Comparison of ENCODE assay signal across 29 mouse cellular contexts in the genomic region with DNA sequence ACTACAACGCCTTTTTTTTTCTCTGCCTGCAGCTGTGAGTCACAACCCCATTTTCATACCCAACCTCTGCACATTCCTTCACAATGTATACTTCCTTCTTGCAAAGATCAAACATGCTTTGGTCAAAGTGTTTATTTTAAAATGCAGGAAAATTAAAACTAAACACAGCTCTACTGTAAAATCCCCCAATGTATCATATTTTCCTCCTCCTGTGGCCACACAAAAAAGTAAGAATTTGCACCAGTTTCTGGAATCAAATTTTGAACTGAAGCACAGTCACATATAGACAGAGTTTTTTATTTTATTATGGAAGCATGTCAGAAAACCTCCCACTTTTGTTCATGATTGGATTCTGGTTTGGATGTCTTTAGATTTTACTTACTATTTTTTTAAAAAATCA. TPM values are rescaled to one million over a fixed set of nuclear protein-coding genes. Genes with fewer than 3 reads are reported as not detected.
DNase-seq lines count a peak whose midpoint lies in the region; ATAC-seq and TF ChIP-seq lines count a peak whose summit lies in the region.
"Had no signal": no experiment of that assay in that cellular context is flagged by ENCODE, and none has a peak within 500 bp of the region (broad histone marks: within the 10 kb centered on the region; RNA-seq: fewer than 3 reads in every experiment).

No protein-coding gene starts in this region.

- H3K27ac ChIP-seq in cerebellum, adult 2 months (ENCODE audit: insufficient read depth, low read length), result peak overlapping the region; percentile 73; the same call in 1 of the 2 replicates
- H3K27ac ChIP-seq in hindbrain, embryonic 11.5 days (ENCODE audit: low read depth, low read length), result no peak overlapping the region
- H3K27ac ChIP-seq in hindbrain, embryonic 13.5 days, result no peak overlapping the region
- H3K27ac ChIP-seq in midbrain, embryonic 11.5 days (ENCODE audit: low read depth, low read length), result no peak overlapping the region
- H3K27ac ChIP-seq in midbrain, postnatal 0 days (ENCODE audit: low read depth, low read length), result no peak overlapping the region
- H3K27ac ChIP-seq: embryonic facial prominence, embryonic 12.5 days; intestine, embryonic 15.5 days; liver, embryonic 13.5 days; stomach, embryonic 15.5 days had no signal

- no peak overlapping the region for H3K4me2 ChIP-seq in hindbrain, embryonic 11.5 days (replicated peaks; ENCODE audit: low read depth, low read length)
- no peak overlapping the region for H3K4me2 ChIP-seq in hindbrain, embryonic 13.5 days
- H3K4me2 ChIP-seq in midbrain, embryonic 11.5 days, result no peak overlapping the region
- H3K4me2 ChIP-seq in midbrain, postnatal 0 days (ENCODE audit: low read depth, low read length, poor library complexity, severe bottlenecking), result no peak overlapping the region
- H3K4me2 ChIP-seq: embryonic facial prominence, embryonic 12.5 days; heart, embryonic 11.5 days; intestine, embryonic 15.5 days; liver, embryonic 13.5 days; stomach, embryonic 15.5 days had no signal

- no peaks in the 10 kb centered on the region for H3K9me3 ChIP-seq in hindbrain, embryonic 11.5 days (ENCODE audit: control insufficient read depth, low read length)
- no peaks in the 10 kb centered on the region for H3K9me3 ChIP-seq in hindbrain, embryonic 13.5 days
- no peaks in the 10 kb centered on the region for H3K9me3 ChIP-seq in midbrain, embryonic 11.5 days (ENCODE audit: control insufficient read depth, low read length)
- H3K9me3 ChIP-seq in midbrain, postnatal 0 days (ENCODE audit: low read length), result no peaks in the 10 kb centered on the region
- H3K9me3 ChIP-seq: embryonic facial prominence, embryonic 12.5 days; intestine, embryonic 15.5 days; liver, embryonic 13.5 days; midbrain, embryonic 13.5 days; neural tube, embryonic 13.5 days; stomach, embryonic 15.5 days had no signal

- no peak for TF ChIP-seq POLR2A in cerebellum, adult 2 months (IDR thresholded peaks at IDR 0.05; ENCODE audit: borderline replicate concordance, insufficient read depth, low read length)

- peak overlapping the region; percentile 70 for H3K4me3 ChIP-seq in cerebellum, adult 2 months (replicated peaks; ENCODE audit: insufficient read depth, low read depth, low read length)
- no peak overlapping the region for H3K4me3 ChIP-seq in hindbrain, embryonic 11.5 days (ENCODE audit: low read depth, low read length)
- no peak overlapping the region for H3K4me3 ChIP-seq in hindbrain, embryonic 13.5 days
- no peak overlapping the region for H3K4me3 ChIP-seq in midbrain, embryonic 11.5 days (ENCODE audit: low read depth, low read length)
- no peak overlapping the region for H3K4me3 ChIP-seq in midbrain, postnatal 0 days (ENCODE audit: low read depth, low read length)
- H3K4me3 ChIP-seq: embryonic facial prominence, embryonic 12.5 days; intestine, embryonic 15.5 days; liver, embryonic 13.5 days; midbrain, embryonic 13.5 days; neural tube, embryonic 13.5 days; stomach, embryonic 15.5 days had no signal

- no peaks in the 10 kb centered on the region for H3K36me3 ChIP-seq in hindbrain, embryonic 11.5 days (ENCODE audit: control insufficient read depth, insufficient read depth, low read length)
- H3K36me3 ChIP-seq in hindbrain, embryonic 13.5 days, result no peaks in the 10 kb centered on the region
- no peaks in the 10 kb centered on the region for H3K36me3 ChIP-seq in midbrain, embryonic 11.5 days (ENCODE audit: control insufficient read depth, insufficient read depth, low read length)
- no peaks in the 10 kb centered on the region for H3K36me3 ChIP-seq in midbrain, postnatal 0 days (ENCODE audit: insufficient read depth, low read length)
- H3K36me3 ChIP-seq: embryonic facial prominence, embryonic 12.5 days; intestine, embryonic 15.5 days; liver, embryonic 13.5 days; midbrain, embryonic 13.5 days; neural tube, embryonic 13.5 days; stomach, embryonic 15.5 days had no signal

- 5% methylated on average over 1 of the region's 1 CpGs for WGBS in cerebellum, adult 2 months
- whole genome bisulfite sequencing in hindbrain, embryonic 11.5 days, result 21% methylated on average over 1 of the region's 1 CpGs
- whole genome bisulfite sequencing in hindbrain, embryonic 13.5 days, result 9% methylated on average over 1 of the region's 1 CpGs
- 4% methylated on average over 1 of the region's 1 CpGs for WGBS in midbrain, embryonic 11.5 days
- 34% methylated on average over 1 of the region's 1 CpGs for WGBS in midbrain, postnatal 0 days

- no peak overlapping the region for H3K9ac ChIP-seq in hindbrain, embryonic 11.5 days (ENCODE audit: low read depth, low read length)
- no peak overlapping the region for H3K9ac ChIP-seq in hindbrain, embryonic 13.5 days
- H3K9ac ChIP-seq in midbrain, embryonic 11.5 days (ENCODE audit: low read length), result no peak overlapping the region
- no peak overlapping the region for H3K9ac ChIP-seq in midbrain, postnatal 0 days (replicated peaks; ENCODE audit: low read length, poor library complexity, severe bottlenecking)
- H3K9ac ChIP-seq: embryonic facial prominence, embryonic 12.5 days; intestine, embryonic 15.5 days; liver, embryonic 13.5 days; midbrain, embryonic 13.5 days; neural tube, embryonic 13.5 days; stomach, embryonic 15.5 days had no signal

- no peak for TF ChIP-seq CTCF in cerebellum, adult 2 months (IDR thresholded peaks at IDR 0.05; ENCODE audit: borderline replicate concordance, insufficient read depth, low read depth, low read length)
- no peak for TF ChIP-seq CTCF in midbrain, postnatal 0 days (IDR thresholded peaks at IDR 0.05)

- H3K27me3 ChIP-seq in cerebellum, adult 2 months (ENCODE audit: control insufficient read depth, insufficient read depth, low read length), result no peaks in the 10 kb centered on the region
- peaks cover 57% of the 10 kb centered on the region for H3K27me3 ChIP-seq in hindbrain, embryonic 11.5 days (ENCODE audit: control insufficient read depth, insufficient read depth, low read length)
- H3K27me3 ChIP-seq in hindbrain, embryonic 13.5 days, result peaks cover 84% of the 10 kb centered on the region
- H3K27me3 ChIP-seq in midbrain, embryonic 11.5 days (ENCODE audit: control insufficient read depth, insufficient read depth, low read length), result peaks cover 64% of the 10 kb centered on the region
- peaks cover 54% of the 10 kb centered on the region for H3K27me3 ChIP-seq in midbrain, postnatal 0 days (ENCODE audit: insufficient read depth, low read length)

- no peak for ATAC-seq in hindbrain, embryonic 11.5 days (ENCODE audit: low FRiP score)
- ATAC-seq in hindbrain, embryonic 13.5 days (ENCODE audit: low FRiP score), result no peak
- ATAC-seq in midbrain, embryonic 11.5 days (ENCODE audit: low FRiP score), result no peak
- no peak for ATAC-seq in midbrain, postnatal 0 days (ENCODE audit: low FRiP score)
- ATAC-seq: intestine, embryonic 15.5 days; midbrain, embryonic 13.5 days had no signal

- DNase-seq in cerebellum, adult 2 months, result no peak
- no peak for DNase-seq in cerebellum, adult 9-10 months
- DNase-seq in hindbrain, embryonic 11.5 days (ENCODE audit: low spot score), result peak; percentile 30
- DNase-seq in midbrain, embryonic 11.5 days (ENCODE audit: low spot score, missing footprints), result peak; percentile 91
- no peak for DNase-seq in midbrain, postnatal 0 days (ENCODE audit: low spot score)
- DNase-seq in induced T-regulatory cell, adult 2 months (ENCODE audit: low read depth), result peak; percentile 2
- no peak for DNase-seq in lung, postnatal 10 days
- DNase-seq: adrenal gland, adult 2 months; cerebellum, adult 11-12 months; kidney, adult 8-10 months; kidney, postnatal 10 days; liver, embryonic 13.5 days; lung, adult 2 months had no signal

- H3K4me1 ChIP-seq in cerebellum, adult 2 months (ENCODE audit: control insufficient read depth, insufficient read depth, low read length), result no peaks in the 10 kb centered on the region; the same call in 1 of the 2 replicates
- peaks cover 2% of the 10 kb centered on the region; the same call in 1 of the 2 replicates for H3K4me1 ChIP-seq in hindbrain, embryonic 11.5 days (replicated peaks; ENCODE audit: control insufficient read depth, insufficient read depth, low read length)
- peaks cover 20% of the 10 kb centered on the region for H3K4me1 ChIP-seq in hindbrain, embryonic 13.5 days (replicated peaks)
- peaks cover 18% of the 10 kb centered on the region for H3K4me1 ChIP-seq in midbrain, embryonic 11.5 days (ENCODE audit: control insufficient read depth, insufficient read depth, low read length)
- H3K4me1 ChIP-seq in midbrain, postnatal 0 days (ENCODE audit: insufficient read depth, low read length), result no peaks in the 10 kb centered on the region
- H3K4me1 ChIP-seq: liver, embryonic 13.5 days had no signal

RNA-seq across cellular contexts. Expression of a gene that starts 3.8 kb away (rescaled TPM):
- 2.7 TPM in 2 replicates for polyA plus RNA-seq in cerebellum, adult 2 months (2012; rRNA removed)
- 0.35 and 0.76 TPM in 2 replicates for polyA plus RNA-seq in hindbrain, embryonic 11.5 days (2014; fragmentation: Nextera tagmentation; extraction: Ambion mirVana)
- 0.41 and 0.74 TPM in 2 replicates for polyA plus RNA-seq in hindbrain, embryonic 13.5 days (2015; fragmentation: Nextera tagmentation; extraction: Ambion mirVana)
- polyA plus RNA-seq in midbrain, embryonic 11.5 days (2014; fragmentation: Nextera tagmentation; extraction: Ambion mirVana), result 0.41 and 0.45 TPM in 2 replicates
- 0.19 and 0.38 TPM in 2 replicates for total RNA-seq in midbrain, postnatal 0 days (2014; rRNA removed)
- polyA plus RNA-seq in midbrain, postnatal 0 days (2015; fragmentation: Nextera tagmentation; extraction: Ambion mirVana), result 0.21 and 0.32 TPM in 2 replicates
- total RNA-seq: adrenal gland, adult 2 months; adrenal gland, postnatal 4 days; ES-E14; gastrocnemius, adult 8-10 months; hematopoietic stem cell, adult 5-6 weeks; megakaryocyte, adult 5-6 weeks had no signal
- polyA plus RNA-seq: adrenal gland, adult 2 months; embryonic facial prominence, embryonic 12.5 days; gonadal fat pad, adult 2 months; heart, postnatal 0 days; intestine, embryonic 15.5 days; liver, embryonic 13.5 days; lung, adult 2 months; stomach, embryonic 15.5 days; thymus, postnatal 0 days had no signal

RNA-seq across cellular contexts. Expression of a gene that starts 11.4 kb away (rescaled TPM):
- polyA plus RNA-seq in cerebellum, adult 2 months (2012; rRNA removed), result 157 and 186 TPM in 2 replicates
- 9.5 and 11.2 TPM in 2 replicates for polyA plus RNA-seq in hindbrain, embryonic 11.5 days (2014; fragmentation: Nextera tagmentation; extraction: Ambion mirVana)
- polyA plus RNA-seq in hindbrain, embryonic 13.5 days (2015; fragmentation: Nextera tagmentation; extraction: Ambion mirVana), result 9.3 and 13.7 TPM in 2 replicates
- 5.8 and 6.3 TPM in 2 replicates for polyA plus RNA-seq in midbrain, embryonic 11.5 days (2014; fragmentation: Nextera tagmentation; extraction: Ambion mirVana)
- 69.2 and 106 TPM in 2 replicates for total RNA-seq in midbrain, postnatal 0 days (2014; rRNA removed)
- polyA plus RNA-seq in midbrain, postnatal 0 days (2015; fragmentation: Nextera tagmentation; extraction: Ambion mirVana), result 6.9 and 13.9 TPM in 2 replicates
- total RNA-seq: adrenal gland, adult 2 months; gastrocnemius, adult 8-10 months; hematopoietic stem cell, adult 5-6 weeks; megakaryocyte, adult 5-6 weeks had no signal
- polyA plus RNA-seq: heart, postnatal 0 days; intestine, embryonic 15.5 days; liver, embryonic 13.5 days; lung, adult 2 months; stomach, embryonic 15.5 days; thymus, postnatal 0 days had no signal

RNA-seq across cellular contexts. Expression of a gene that starts 21.1 kb away (rescaled TPM):
- 27.5 and 30.4 TPM in 2 replicates for polyA plus RNA-seq in cerebellum, adult 2 months (2012; rRNA removed)
- polyA plus RNA-seq in hindbrain, embryonic 11.5 days (2014; fragmentation: Nextera tagmentation; extraction: Ambion mirVana), result 19.1 and 20.1 TPM in 2 replicates
- 10.9 and 13.9 TPM in 2 replicates for polyA plus RNA-seq in hindbrain, embryonic 13.5 days (2015; fragmentation: Nextera tagmentation; extraction: Ambion mirVana)
- 14.6 and 15.8 TPM in 2 replicates for polyA plus RNA-seq in midbrain, embryonic 11.5 days (2014; fragmentation: Nextera tagmentation; extraction: Ambion mirVana)
- total RNA-seq in midbrain, postnatal 0 days (2014; rRNA removed), result 10.7 and 24.8 TPM in 2 replicates
- 4.4 and 8.8 TPM in 2 replicates for polyA plus RNA-seq in midbrain, postnatal 0 days (2015; fragmentation: Nextera tagmentation; extraction: Ambion mirVana)
- total RNA-seq: adrenal gland, adult 2 months; gastrocnemius, adult 8-10 months; hematopoietic stem cell, adult 5-6 weeks; megakaryocyte, adult 5-6 weeks had no signal
- polyA plus RNA-seq: gonadal fat pad, adult 2 months; heart, postnatal 0 days; intestine, embryonic 15.5 days; lung, adult 2 months; stomach, embryonic 15.5 days; thymus, postnatal 0 days had no signal

RNA-seq across cellular contexts. Expression of a gene that starts 35.7 kb away (rescaled TPM):
- polyA plus RNA-seq in cerebellum, adult 2 months (2012; rRNA removed), result 0.49 TPM in 2 replicates
- 0.99 and 1.6 TPM in 2 replicates for polyA plus RNA-seq in hindbrain, embryonic 11.5 days (2014; fragmentation: Nextera tagmentation; extraction: Ambion mirVana)
- 1.8 and 3.0 TPM in 2 replicates for polyA plus RNA-seq in hindbrain, embryonic 13.5 days (2015; fragmentation: Nextera tagmentation; extraction: Ambion mirVana)
- polyA plus RNA-seq in midbrain, embryonic 11.5 days (2014; fragmentation: Nextera tagmentation; extraction: Ambion mirVana), result 0.62 and 0.64 TPM in 2 replicates
- 1.9 TPM in 1 of 2 replicates, not detected in the other for total RNA-seq in midbrain, postnatal 0 days (2014; rRNA removed)
- polyA plus RNA-seq in midbrain, postnatal 0 days (2015; fragmentation: Nextera tagmentation; extraction: Ambion mirVana), result 0.07 TPM in 1 of 2 replicates, not detected in the other
- total RNA-seq: adrenal gland, adult 2 months; adrenal gland, postnatal 4 days; gastrocnemius, adult 8-10 months; hematopoietic stem cell, adult 5-6 weeks; megakaryocyte, adult 5-6 weeks had no signal
- polyA plus RNA-seq: adrenal gland, adult 2 months; gonadal fat pad, adult 2 months; heart, embryonic 11.5 days; heart, postnatal 0 days; intestine, embryonic 15.5 days; limb, embryonic 14.5 days; liver, embryonic 13.5 days; lung, adult 2 months; stomach, embryonic 15.5 days; thymus, postnatal 0 days had no signal

RNA-seq across cellular contexts. Expression of a gene that starts 47.5 kb away (rescaled TPM):
- 68.3 and 84.5 TPM in 2 replicates for polyA plus RNA-seq in cerebellum, adult 2 months (2012; rRNA removed)
- 31.6 and 33.1 TPM in 2 replicates for polyA plus RNA-seq in hindbrain, embryonic 11.5 days (2014; fragmentation: Nextera tagmentation; extraction: Ambion mirVana)
- polyA plus RNA-seq in hindbrain, embryonic 13.5 days (2015; fragmentation: Nextera tagmentation; extraction: Ambion mirVana), result 26.7 and 29.7 TPM in 2 replicates
- 28.1 and 31.2 TPM in 2 replicates for polyA plus RNA-seq in midbrain, embryonic 11.5 days (2014; fragmentation: Nextera tagmentation; extraction: Ambion mirVana)
- 9.2 and 16.7 TPM in 2 replicates for total RNA-seq in midbrain, postnatal 0 days (2014; rRNA removed)
- 22.1 and 27.2 TPM in 2 replicates for polyA plus RNA-seq in midbrain, postnatal 0 days (2015; fragmentation: Nextera tagmentation; extraction: Ambion mirVana)

Comparison
In these comparisons a context has a peak if more than half of its experiments do, and no peak if none do; other contexts are left out.
1. DNase-seq: peak in hindbrain, embryonic 11.5 days (single experiment), midbrain, embryonic 11.5 days (single experiment) and induced T-regulatory cell, adult 2 months (single experiment); none in cerebellum, adult 2 months (0 of 2), cerebellum, adult 9-10 months (single experiment), midbrain, postnatal 0 days (single experiment) and lung, postnatal 10 days (single experiment).
2. RNA of a gene that starts 11.4 kb away (polyA plus RNA-seq): 157 to 186 TPM in cerebellum, adult 2 months; 6.9 to 13.9 TPM in midbrain, postnatal 0 days, 9.3 to 13.7 TPM in hindbrain, embryonic 13.5 days, 9.5 to 11.2 TPM in hindbrain, embryonic 11.5 days and 5.8 to 6.3 TPM in midbrain, embryonic 11.5 days; every median in the first group is over 10 times any median in the second.